Mouse (Mus musculus) embryonic facial prominence, embryonic 13.5 days (tissue): ENCODE data around the gene Ttll12. TPM values are rescaled to one million over a fixed set of nuclear protein-coding genes. Genes with fewer than 3 reads are reported as not detected.

Experiments used
- ATAC-seq: fragments of 200-750 bp; cut with Nextera tagmentation; 2 replicates; pipeline ENCODE4 v1.8.0; 2017; ENCODE audit warnings: low read depth; ENCODE audit not compliant: insufficient number of reproducible peaks, insufficient read depth, low FRiP score, low TSS enrichment
- H3K27ac ChIP-seq: fragments of 300-500 bp; sonication (generic); 2 replicates; pipeline ENCODE4 v1.5.1; 2015; ENCODE audit warnings: moderate library complexity, mild to moderate bottlenecking, inconsistent platforms
- H3K27me3 ChIP-seq: fragments of 300-500 bp; sonication (generic); 2 replicates; pipeline ENCODE4 v1.6.1; 2015; ENCODE audit warnings: mild to moderate bottlenecking, inconsistent platforms
- H3K36me3 ChIP-seq: fragments of 300-500 bp; sonication (generic); 2 replicates; pipeline ENCODE4 v1.6.1; 2015; ENCODE audit warnings: mild to moderate bottlenecking, inconsistent platforms
- H3K4me1 ChIP-seq: fragments of 300-500 bp; sonication (generic); 2 replicates; pipeline ENCODE4 v1.6.1; 2015; ENCODE audit warnings: inconsistent platforms
- H3K4me2 ChIP-seq: fragments of 300-500 bp; sonication (generic); 2 replicates; pipeline ENCODE4 v1.6.1; 2015; ENCODE audit warnings: moderate library complexity, mild to moderate bottlenecking, inconsistent platforms
- H3K4me3 ChIP-seq: fragments of 300-500 bp; sonication (generic); 2 replicates; pipeline ENCODE4 v1.5.1; 2015; ENCODE audit warnings: mild to moderate bottlenecking, inconsistent platforms
- H3K9ac ChIP-seq: fragments of 300-500 bp; sonication (generic); 2 replicates; pipeline ENCODE4 v1.6.1; 2015; ENCODE audit warnings: mild to moderate bottlenecking, inconsistent platforms
- H3K9me3 ChIP-seq: fragments of 300-500 bp; sonication (generic); 2 replicates; pipeline ENCODE4 v1.6.1; 2016; ENCODE audit warnings: inconsistent platforms
- WGBS: fragments of 180-500 bp; shearing (Covaris S2); methylation state at CpG from one replicate; pipeline ENCODE4 v1.1.7; 2015; ENCODE audit warnings: mixed read lengths; 5-methylcytosine and 5-hydroxymethylcytosine counted together
- polyA plus RNA-seq: library from polyadenylated mRNA; unstranded; fragments of >200 nt; fragmentation: Nextera tagmentation; extraction: Ambion mirVana; gene quantifications from 2 replicates; pipeline ENCODE4 v1.2.1, GENCODE M21; 2015

Ttll12 gene
- polyA plus RNA-seq, 1 experiment from 2014 or later: 41.3 TPM

- H3K36me3 ChIP-seq: peaks cover 39% of the 10 kb centered on the region
These were observed 20.3 kb upstream of the Ttll12 start for GRCm38 (mm10) chr15:83615245-83615644.

DNA sequence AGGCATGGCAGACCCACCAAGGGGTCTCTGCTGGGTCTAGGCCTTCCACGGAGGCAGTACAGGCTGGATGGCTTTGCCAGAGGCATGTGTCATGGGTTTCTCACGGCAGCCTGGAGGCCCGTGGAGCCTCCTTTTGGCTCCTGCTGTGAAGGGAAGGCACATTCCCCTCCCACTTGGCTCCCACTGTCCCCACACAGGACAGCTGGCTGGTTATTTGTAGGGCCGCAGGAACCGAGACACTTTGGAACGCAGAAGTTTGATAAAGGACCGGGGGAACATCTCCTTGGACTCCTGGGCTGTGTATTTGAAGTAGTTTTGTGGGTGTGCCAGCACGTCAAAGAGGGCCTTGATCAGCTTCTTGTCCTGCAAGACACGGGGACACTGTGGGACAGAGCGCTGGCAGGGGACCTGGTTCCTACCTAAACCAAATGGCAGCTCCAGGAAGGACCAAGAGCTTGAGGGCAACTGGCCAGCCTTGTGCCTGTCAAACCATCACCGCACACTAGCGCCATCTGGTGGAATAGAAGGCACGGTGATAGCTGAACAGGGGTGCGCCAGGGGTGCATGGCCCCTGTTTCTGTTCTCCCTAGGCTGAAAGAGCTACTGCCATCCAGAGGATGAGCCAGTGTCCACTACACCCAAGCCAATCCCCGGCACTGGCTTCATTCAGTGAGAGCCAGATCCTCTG is 12.3 kb upstream of the Ttll12 start:
- peaks cover 8% of the 10 kb centered on the region; the same call in 1 of the 2 replicates for H3K36me3 ChIP-seq
- no peak overlapping the region for H3K27ac ChIP-seq

More at GRCm38 (mm10) chr15:83615245-83615644, 20.3 kb upstream of the Ttll12 start:
- Histone ChIP-seq H3K27me3 (no peaks in the 10 kb centered on the region), H3K4me1 (no peaks in the 10 kb centered on the region), H3K4me2 (no peak overlapping the region), H3K9me3 (no peaks in the 10 kb centered on the region), H3K27ac (no peak overlapping the region), H3K9ac (no peak overlapping the region), H3K4me3 (no peak overlapping the region)
- 78% methylated on average over 3 of the region's 3 CpGs for WGBS
- ATAC-seq: no peak

GRCm38 (mm10) chr15:83606700-83607099 is 11.7 kb upstream of the Ttll12 start:
- no peak for ATAC-seq
- 90% methylated on average over 8 of the region's 8 CpGs for WGBS
- no peaks in the 10 kb centered on the region for H3K9me3 ChIP-seq
- 0 out of 2 replicates have a peak, but pooled peaks cover 2% of the 10 kb centered on the region for H3K36me3 ChIP-seq
- no peaks in the 10 kb centered on the region for H3K27me3 ChIP-seq
- H3K4me1 ChIP-seq: peaks cover 7% of the 10 kb centered on the region; the same call in 1 of the 2 replicates
- H3K27ac ChIP-seq: no peak overlapping the region
- no peak overlapping the region for H3K9ac ChIP-seq
- no peak overlapping the region for H3K4me2 ChIP-seq
- H3K4me3 ChIP-seq: no peak overlapping the region

More for the DNA sequence above, 12.3 kb upstream of the Ttll12 start:
- Histone ChIP-seq H3K4me1 (peaks cover 7% of the 10 kb centered on the region; the same call in 1 of the 2 replicates), H3K9me3 (no peaks in the 10 kb centered on the region), H3K4me2 (no peak overlapping the region), H3K4me3 (no peak overlapping the region), H3K9ac (no peak overlapping the region), H3K27me3 (no peaks in the 10 kb centered on the region)
- WGBS: 54% methylated on average over 15 of the region's 15 CpGs
- ATAC-seq: no peak

GRCm38 (mm10) chr15:83606216-83606615 is 11.3 kb upstream of the Ttll12 start:
- WGBS: 91% methylated on average over 11 of the region's 11 CpGs
- H3K9me3 ChIP-seq: no peaks in the 10 kb centered on the region
- no peak overlapping the region for H3K9ac ChIP-seq
- H3K4me2 ChIP-seq: no peak overlapping the region
- H3K27ac ChIP-seq: no peak overlapping the region
- H3K27me3 ChIP-seq: no peaks in the 10 kb centered on the region
- H3K4me3 ChIP-seq: no peak overlapping the region
- H3K36me3 ChIP-seq: 0 out of 2 replicates have a peak, but pooled peaks cover 2% of the 10 kb centered on the region
- no peak for ATAC-seq
- peaks cover 7% of the 10 kb centered on the region; the same call in 1 of the 2 replicates for H3K4me1 ChIP-seq

DNA sequence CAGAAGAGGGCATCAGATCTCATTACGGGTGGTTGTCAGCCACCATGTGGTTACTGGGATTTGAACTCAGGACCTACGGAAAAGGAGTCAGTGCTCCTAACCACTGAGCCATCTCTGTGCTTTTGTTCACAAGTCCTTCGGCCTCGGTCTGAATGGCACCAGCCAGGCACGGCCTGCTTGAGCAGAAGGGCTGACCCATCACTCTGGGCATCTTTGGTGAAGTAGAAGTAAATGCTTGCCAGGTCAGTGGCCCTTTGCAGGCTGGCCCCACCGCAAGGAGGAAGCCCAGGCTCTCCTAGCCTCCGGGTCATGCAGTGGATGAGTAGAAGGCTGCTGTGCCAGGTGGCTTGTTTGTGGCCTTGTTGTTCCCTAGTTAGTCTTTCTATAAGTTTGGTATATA is 8.5 kb upstream of the Ttll12 start:
- Histone ChIP-seq H3K27me3 (no peaks in the 10 kb centered on the region), H3K4me3 (no peak overlapping the region), H3K36me3 (0 out of 2 replicates have a peak, but pooled peaks cover 2% of the 10 kb centered on the region), H3K9me3 (no peaks in the 10 kb centered on the region), H3K27ac (no peak overlapping the region), H3K4me1 (peaks cover 7% of the 10 kb centered on the region; the same call in 1 of the 2 replicates), H3K4me2 (no peak overlapping the region), H3K9ac (no peak overlapping the region)
- WGBS: 95% methylated on average over 7 of the region's 7 CpGs
- no peak for ATAC-seq

GRCm38 (mm10) chr15:83603046-83603396 is 8.1 kb upstream of the Ttll12 start:
- Histone ChIP-seq H3K9ac (no peak overlapping the region), H3K9me3 (no peaks in the 10 kb centered on the region), H3K27ac (0 out of 2 replicates have a peak overlapping the region, but pooled peaks have one; percentile 12), H3K4me3 (no peak overlapping the region), H3K4me2 (no peak overlapping the region), H3K4me1 (peaks cover 7% of the 10 kb centered on the region; the same call in 1 of the 2 replicates), H3K27me3 (no peaks in the 10 kb centered on the region), H3K36me3 (no peaks in the 10 kb centered on the region)
- 100% methylated on average over 1 of the region's 1 CpGs for WGBS
- no peak for ATAC-seq

DNA sequence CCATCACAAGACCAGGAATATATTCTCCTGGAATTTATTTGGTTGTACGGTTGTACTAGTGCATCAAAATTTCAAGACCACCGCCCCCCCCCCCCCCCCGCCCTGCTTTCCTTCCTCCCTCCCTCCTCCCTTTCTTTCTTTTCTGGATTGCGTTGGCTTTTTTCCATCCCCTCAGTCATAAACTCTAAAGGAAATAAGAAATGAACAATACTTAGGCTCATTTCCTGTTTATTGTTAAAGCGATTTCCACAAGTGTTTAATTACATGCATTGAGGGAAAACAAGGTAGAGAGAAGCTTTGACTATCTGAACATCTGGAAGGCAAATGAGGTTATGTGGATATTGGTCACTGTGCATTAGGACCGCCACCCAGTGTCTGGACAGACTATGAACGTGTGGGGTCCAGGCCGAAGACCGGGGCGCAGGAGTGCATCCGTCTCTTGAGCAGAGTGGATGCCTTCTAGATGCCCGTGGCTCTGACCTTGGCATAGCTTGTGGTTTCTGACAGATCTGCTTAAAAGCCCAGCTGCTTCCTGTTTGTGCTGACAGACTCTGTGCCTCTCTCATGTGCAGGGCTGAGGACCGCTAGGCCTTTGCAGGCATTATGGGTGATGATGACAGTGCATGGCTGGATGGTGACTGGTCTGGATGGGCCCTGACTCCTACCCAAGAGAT is 7.6 kb upstream of the Ttll12 start:
- Histone ChIP-seq H3K9me3 (no peaks in the 10 kb centered on the region), H3K36me3 (no peaks in the 10 kb centered on the region), H3K27me3 (no peaks in the 10 kb centered on the region), H3K4me1 (peaks cover 7% of the 10 kb centered on the region; the same call in 1 of the 2 replicates), H3K4me2 (no peak overlapping the region), H3K9ac (no peak overlapping the region), H3K27ac (0 out of 2 replicates have a peak overlapping the region, but pooled peaks have one; percentile 12), H3K4me3 (no peak overlapping the region)
- no peak for ATAC-seq
- 65% methylated on average over 13 of the region's 13 CpGs for WGBS

DNA sequence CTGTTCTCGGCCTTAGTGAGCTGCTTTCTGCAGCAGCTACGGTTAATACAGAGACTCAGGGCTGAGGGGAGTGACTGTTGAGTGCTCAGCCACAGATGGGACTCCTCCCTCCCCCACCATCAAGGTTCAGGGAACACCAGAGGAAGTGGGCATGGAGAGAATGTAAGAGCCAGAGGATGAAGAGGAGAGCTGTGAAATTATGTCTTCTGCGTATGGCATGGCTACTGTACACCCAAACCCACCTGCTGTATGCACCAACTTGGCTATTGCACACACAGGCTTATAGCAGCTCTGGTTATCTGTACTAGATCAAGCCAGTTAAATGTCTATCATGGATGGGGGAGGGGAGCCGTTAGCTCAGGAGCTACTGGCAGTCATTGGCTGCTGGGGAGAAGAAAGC is 6.2 kb upstream of the Ttll12 start:
- Histone ChIP-seq H3K36me3 (no peaks in the 10 kb centered on the region), H3K9me3 (no peaks in the 10 kb centered on the region), H3K4me2 (no peak overlapping the region), H3K9ac (no peak overlapping the region), H3K27me3 (no peaks in the 10 kb centered on the region), H3K4me3 (no peak overlapping the region), H3K27ac (no peak overlapping the region), H3K4me1 (peaks cover 7% of the 10 kb centered on the region; the same call in 1 of the 2 replicates)
- WGBS: 75% methylated on average over 4 of the region's 4 CpGs
- ATAC-seq: no peak

DNA sequence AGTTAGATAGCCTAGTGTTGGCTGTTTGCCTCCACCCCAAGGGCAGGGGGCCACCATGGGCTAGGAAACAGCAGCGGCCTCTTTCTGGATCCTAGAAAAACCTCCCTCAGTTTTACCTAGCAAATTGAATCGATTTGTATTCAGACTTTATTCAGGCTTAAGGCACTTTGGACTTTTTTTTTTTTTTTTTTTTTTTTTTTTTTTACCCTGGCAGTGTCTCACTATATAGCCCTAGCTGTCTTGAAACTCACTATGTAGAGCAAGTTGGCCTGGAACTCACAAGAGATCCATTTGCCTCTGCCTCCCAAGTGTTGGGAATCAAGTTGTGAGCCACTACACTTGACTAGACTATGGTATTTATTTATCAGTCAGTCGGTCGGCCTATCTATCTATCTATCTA is 1.9 kb upstream of the Ttll12 start:
- H3K27me3 ChIP-seq: no peaks in the 10 kb centered on the region
- no peak overlapping the region for H3K4me2 ChIP-seq
- H3K9ac ChIP-seq: no peak overlapping the region
- H3K36me3 ChIP-seq: no peaks in the 10 kb centered on the region
- no peak overlapping the region for H3K27ac ChIP-seq
- WGBS: 82% methylated on average over 4 of the region's 4 CpGs
- no peak overlapping the region for H3K4me3 ChIP-seq
- ATAC-seq: no peak
- peaks cover 18% of the 10 kb centered on the region for H3K4me1 ChIP-seq
- H3K9me3 ChIP-seq: no peaks in the 10 kb centered on the region

- H3K4me2 ChIP-seq: peak overlapping the region; percentile 87
- H3K9ac ChIP-seq: peak overlapping the region; percentile 87
- H3K27ac ChIP-seq: no peak overlapping the region
- WGBS: 33% methylated on average over 7 of the region's 7 CpGs
- H3K4me1 ChIP-seq: peaks cover 18% of the 10 kb centered on the region
- ATAC-seq: no peak
- H3K27me3 ChIP-seq: no peaks in the 10 kb centered on the region
- H3K4me3 ChIP-seq: peak overlapping the region; percentile 83
- no peaks in the 10 kb centered on the region for H3K36me3 ChIP-seq
- H3K9me3 ChIP-seq: no peaks in the 10 kb centered on the region
These were observed 381 bp upstream of the Ttll12 start for GRCm38 (mm10) chr15:83595364-83595711.

DNA sequence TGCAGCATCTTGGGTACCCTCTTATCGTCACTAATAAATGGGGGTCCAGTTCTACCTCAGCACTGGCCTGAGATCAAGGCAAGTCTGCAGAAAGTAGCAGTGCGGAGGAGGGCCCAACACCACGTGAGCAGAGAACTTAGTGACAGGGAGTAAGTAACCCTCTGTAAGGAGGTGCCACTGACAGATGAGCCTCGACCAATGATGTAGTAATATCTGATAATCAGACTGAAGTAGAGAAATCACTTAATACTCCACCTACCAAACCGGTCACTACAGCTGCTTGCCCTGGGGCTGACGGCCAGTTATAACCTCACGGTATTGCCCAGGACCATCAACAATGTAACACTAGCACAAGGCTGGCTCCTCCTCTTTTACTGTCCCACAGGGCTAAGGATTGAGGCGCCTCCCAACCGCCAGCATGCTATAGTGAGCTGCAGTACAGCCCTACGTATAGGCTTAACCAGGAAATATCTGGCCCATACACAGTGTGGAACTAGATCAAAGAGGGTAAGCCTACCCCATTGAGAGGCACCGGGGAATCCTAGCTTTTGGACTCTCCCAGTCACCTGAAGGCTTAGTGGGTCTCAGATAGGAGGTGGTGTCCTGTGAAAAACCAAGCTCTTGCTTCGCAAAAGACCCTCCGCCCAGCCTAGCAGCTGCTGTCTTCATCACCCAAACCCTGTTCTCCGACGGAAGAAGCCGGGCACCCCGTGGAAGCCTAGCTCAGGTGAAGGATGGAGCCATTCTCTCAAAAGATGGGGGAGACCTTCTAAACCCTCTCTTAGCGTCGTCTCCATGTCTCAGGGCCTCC is 1.1 kb downstream of the Ttll12 start:
- peak overlapping the region; percentile 83 for H3K4me3 ChIP-seq
- no peaks in the 10 kb centered on the region for H3K27me3 ChIP-seq
- 0 out of 2 replicates have a peak overlapping the region, but pooled peaks have one; percentile 64 for H3K27ac ChIP-seq
- WGBS: 9% methylated on average over 19 of the region's 19 CpGs
- H3K4me1 ChIP-seq: peaks cover 18% of the 10 kb centered on the region
- H3K4me2 ChIP-seq: peak overlapping the region; percentile 87
- no peaks in the 10 kb centered on the region for H3K9me3 ChIP-seq
- H3K9ac ChIP-seq: peak overlapping the region; percentile 87
- peaks cover 3% of the 10 kb centered on the region; the same call in 1 of the 2 replicates for H3K36me3 ChIP-seq
- ATAC-seq: no peak; the same call in 1 of the 2 replicates
